Mouse (Mus musculus): Measurements from ENCODE around the gene Ccdc71.

Ccdc71 gene

GRCm38 (mm10) chr9:108460319-108461178 is at the start of gene Ccdc71:
Ccdc71 (plus strand) TSS chr9:108460527.
- DNase-seq = peak; percentile 89 to 94

GRCm38 (mm10) chr9:108411381-108411942 is 48.9 kb upstream of the Ccdc71 start:
- DNase-seq = no peak

GRCm38 (mm10) chr9:108412221-108412620 is 48.1 kb upstream of the Ccdc71 start:
- peak in 1 of 2 experiments; percentile 64 for DNase-seq

- DNase-seq = no peak
Measured at GRCm38 (mm10) chr9:108428384-108428783, 31.9 kb upstream of the Ccdc71 start, which contains the start of gene Ccdc36. Ccdc36 (minus strand) TSS chr9:108428484.

- DNase-seq = peak; percentile 30 to 41
Measured at GRCm38 (mm10) chr9:108431431-108432067, 28.8 kb upstream of the Ccdc71 start.

GRCm38 (mm10) chr9:108436182-108436581 is 24.1 kb upstream of the Ccdc71 start, which contains the start of gene BC048562:
BC048562 (plus strand) TSS chr9:108436482.
- no peak for DNase-seq

GRCm38 (mm10) chr9:108439176-108439575 is 21.2 kb upstream of the Ccdc71 start:
- no peak for DNase-seq

- no peak for DNase-seq
Measured at GRCm38 (mm10) chr9:108440485-108440884, 19.8 kb upstream of the Ccdc71 start.

GRCm38 (mm10) chr9:108441236-108441919 is 18.9 kb upstream of the Ccdc71 start:
- DNase-seq = no peak

GRCm38 (mm10) chr9:108445125-108445524 is 15.2 kb upstream of the Ccdc71 start:
- no peak for DNase-seq

- peak in 1 of 2 experiments; percentile 21 for DNase-seq
Measured at GRCm38 (mm10) chr9:108449860-108450259, 10.5 kb upstream of the Ccdc71 start.

- peak; percentile 44 to 71 for DNase-seq
Measured at GRCm38 (mm10) chr9:108450292-108451169, 9.8 kb upstream of the Ccdc71 start.

GRCm38 (mm10) chr9:108451170-108451493 is 9.2 kb upstream of the Ccdc71 start:
- DNase-seq = no peak

GRCm38 (mm10) chr9:108451519-108452160 is 8.7 kb upstream of the Ccdc71 start:
- no peak for DNase-seq

- peak; percentile 89 to 91 for DNase-seq
Measured at GRCm38 (mm10) chr9:108452291-108452906, 7.9 kb upstream of the Ccdc71 start.

- DNase-seq = no peak
Measured at GRCm38 (mm10) chr9:108452911-108453310, 7.4 kb upstream of the Ccdc71 start.

GRCm38 (mm10) chr9:108453458-108453857 is 6.9 kb upstream of the Ccdc71 start:
- DNase-seq = no peak

GRCm38 (mm10) chr9:108454429-108454828 is 5.9 kb upstream of the Ccdc71 start:
- DNase-seq = no peak

- DNase-seq = no peak
Measured at GRCm38 (mm10) chr9:108455747-108456571, 4.4 kb upstream of the Ccdc71 start.

GRCm38 (mm10) chr9:108456953-108457352 is 3.4 kb upstream of the Ccdc71 start:
- DNase-seq = no peak

Data from kidney, postnatal 25 days (tissue).